Mouse (Mus musculus) central nervous system, embryonic 11.5 days (tissue): ENCODE measurements around the gene Gpr165. TPM values are rescaled to one million over a fixed set of nuclear protein-coding genes. Genes with fewer than 3 reads are reported as not detected.

Experiments used
- polyA plus RNA-seq: library from polyadenylated mRNA; depleted of rRNA; stranded (reverse); fragments of >200 nt; gene quantifications from 2 replicates; pipeline ENCODE4 v1.2.3, GENCODE M21; 2012; rRNA removed

Gene Gpr165
- 0.76 and 1.2 TPM in 2 replicates for polyA plus RNA-seq

GRCm38 (mm10) chrX:96712907-96713774 is at the start of gene Gpr165:
Gpr165 (plus strand) TSS chrX:96713441.

